Mouse (Mus musculus) mouse embryonic stem cell (cell line): Measurements from ENCODE around the gene Gpa33.

Source experiments
- in situ Hi-C, 2 experiments: fragments of 300-500 bp; cut with MboI; formaldehyde crosslinking; loops; 1 replicate in 1 of 2; 3 replicates in 1 of 2; pipeline ENCODE4 v1.14.3; 2019 to 2020; ENCODE audit warnings: low sequenced_read_pairs in 2 of 2, low pct_unique_long_range_greater_than_20kb in 1 of 2, mixed read lengths in 1 of 2; ENCODE audit not compliant: unreplicated experiment in 1 of 2

The Gpa33 gene

DNA sequence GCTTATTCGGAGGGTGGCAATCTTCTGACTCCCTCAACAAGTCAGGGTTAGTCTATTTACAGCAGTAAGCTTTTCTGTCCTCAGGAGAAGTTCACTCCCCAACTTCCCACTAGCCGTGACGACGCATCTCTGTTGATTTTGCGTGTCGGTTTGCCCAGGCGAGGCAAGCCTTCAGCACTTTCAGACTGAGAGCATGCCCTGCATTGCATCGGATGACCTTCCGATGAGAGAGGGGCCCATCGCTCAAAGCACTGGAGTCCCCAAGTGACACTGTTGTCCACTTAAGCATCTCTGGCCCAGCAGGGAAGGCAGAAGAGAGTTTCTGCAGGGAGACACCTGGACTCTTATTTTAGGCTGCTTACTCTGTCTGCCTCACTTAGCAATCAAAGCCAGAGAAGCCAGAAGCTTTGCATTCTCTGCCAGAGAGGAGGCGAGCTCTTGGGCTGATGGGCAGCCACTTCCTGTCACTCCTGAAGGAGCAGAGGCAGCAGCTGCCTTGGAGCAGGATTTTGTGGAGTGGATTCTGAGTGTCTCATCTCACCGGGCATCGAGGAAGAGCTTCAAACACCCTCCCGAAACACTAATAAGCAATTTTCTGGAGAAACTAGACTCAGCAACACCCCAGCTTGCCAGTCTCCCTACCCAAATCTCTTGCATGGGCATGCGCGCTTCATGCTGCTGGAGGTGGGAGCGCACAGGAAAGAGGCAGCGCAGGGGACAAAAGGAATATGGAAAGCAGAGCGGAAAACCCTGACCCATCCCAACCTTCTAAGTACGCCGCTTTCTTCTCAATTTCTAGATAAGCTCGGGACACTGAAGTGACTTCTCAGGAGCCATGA is 54.6 kb downstream of the Gpa33 start:
- in situ Hi-C loops = no loop called here

DNA sequence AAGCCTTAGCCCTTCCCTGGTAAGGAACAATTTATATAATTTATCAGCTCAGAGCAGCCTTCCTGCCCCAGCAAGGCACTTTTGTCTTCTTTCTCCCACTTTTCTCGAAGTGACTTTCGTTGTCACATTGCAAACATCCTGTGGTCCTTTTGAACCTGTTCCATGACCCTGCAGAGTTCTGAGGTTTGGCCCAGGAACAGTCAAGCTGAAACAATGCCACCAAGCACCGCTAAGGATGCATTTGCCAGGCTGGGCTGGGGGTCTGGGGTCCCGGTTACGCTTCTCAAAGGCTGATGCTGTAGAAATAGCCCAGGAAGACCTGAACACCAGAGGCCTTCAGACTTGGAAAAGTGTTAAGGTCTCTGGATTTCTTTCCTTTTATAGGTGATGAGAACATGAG is 55.3 kb downstream of the Gpa33 start:
- in situ Hi-C loops = no loop called here

DNA sequence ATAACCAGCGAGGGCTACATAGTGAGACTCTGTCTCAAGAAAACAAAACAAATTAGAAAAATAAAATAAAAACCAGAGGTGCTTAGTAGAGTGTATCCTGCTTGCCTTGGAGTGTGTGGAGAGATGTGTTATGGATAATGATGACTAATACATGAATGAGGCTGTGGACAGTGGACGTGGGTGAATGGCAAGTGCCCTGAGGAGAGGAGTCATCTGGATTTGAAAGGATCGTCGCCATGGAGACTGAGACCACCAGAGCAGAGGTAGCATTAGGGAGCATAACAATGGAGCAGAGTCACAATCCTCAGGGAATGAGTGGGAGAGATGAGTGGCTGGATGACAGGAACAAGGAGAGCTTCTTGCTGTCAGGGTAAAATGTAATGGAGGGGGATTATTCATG is 59.8 kb downstream of the Gpa33 start:
- in situ Hi-C loops = no loop called here

DNA sequence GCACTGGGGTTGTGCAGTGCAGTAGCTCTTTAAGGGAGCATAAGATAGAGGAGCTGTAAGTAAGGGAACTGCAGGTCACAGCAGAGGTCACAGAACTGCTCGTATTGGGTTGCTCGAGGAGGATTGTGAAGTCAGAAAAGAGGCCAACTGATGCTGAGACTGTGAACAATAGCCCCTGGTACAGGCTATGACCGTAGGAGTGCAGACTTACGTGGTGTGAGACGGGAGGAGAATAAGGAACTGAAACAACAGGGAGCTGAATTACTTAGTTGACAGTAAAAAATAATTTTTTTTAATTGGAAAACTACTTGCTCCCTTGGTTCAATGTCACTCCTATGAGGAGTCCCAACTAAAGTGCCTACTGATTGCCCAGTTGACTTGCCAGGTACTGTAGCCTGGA is 74.1 kb downstream of the Gpa33 start:
- in situ Hi-C loops = no loop called here

DNA sequence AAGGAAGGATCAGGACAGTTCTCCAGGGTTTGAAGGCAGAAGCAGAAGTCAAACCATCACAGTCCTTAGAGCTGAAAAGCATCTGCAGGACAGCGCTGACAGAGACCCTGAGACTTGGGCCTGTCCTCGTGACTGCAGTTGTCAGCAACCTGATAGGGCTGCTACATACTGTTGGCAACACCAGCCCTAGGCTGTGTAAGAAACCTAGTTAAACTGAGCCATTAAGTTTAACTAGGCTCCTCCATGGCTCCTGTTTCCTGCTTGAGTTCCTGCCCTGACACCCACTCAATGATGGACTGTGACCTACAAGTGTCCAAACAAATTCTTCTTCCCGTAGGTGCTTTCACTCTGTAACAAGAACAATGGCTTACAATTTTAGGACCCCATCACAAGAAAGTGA is 75.1 kb downstream of the Gpa33 start:
- in situ Hi-C loops = no loop called here

DNA sequence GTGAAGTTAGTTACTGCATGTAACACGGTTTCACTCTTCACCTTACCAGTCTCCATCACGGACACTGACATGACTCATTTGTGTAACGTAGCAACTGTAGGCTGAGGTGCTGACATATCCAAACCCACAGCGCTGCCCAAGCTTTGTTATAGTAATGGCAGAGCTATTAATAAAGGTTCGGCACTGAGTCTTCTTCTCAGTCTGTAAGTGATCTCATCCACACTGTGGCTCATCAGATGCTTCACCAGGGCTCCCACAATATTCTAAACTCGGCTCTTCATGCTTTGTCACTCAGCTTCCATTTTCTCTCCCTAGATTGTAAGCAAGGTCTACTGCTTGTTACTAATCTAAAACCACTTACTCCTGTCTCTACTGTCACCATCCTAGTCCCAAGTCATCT is 79.3 kb downstream of the Gpa33 start:
- in situ Hi-C loops = no loop called here

DNA sequence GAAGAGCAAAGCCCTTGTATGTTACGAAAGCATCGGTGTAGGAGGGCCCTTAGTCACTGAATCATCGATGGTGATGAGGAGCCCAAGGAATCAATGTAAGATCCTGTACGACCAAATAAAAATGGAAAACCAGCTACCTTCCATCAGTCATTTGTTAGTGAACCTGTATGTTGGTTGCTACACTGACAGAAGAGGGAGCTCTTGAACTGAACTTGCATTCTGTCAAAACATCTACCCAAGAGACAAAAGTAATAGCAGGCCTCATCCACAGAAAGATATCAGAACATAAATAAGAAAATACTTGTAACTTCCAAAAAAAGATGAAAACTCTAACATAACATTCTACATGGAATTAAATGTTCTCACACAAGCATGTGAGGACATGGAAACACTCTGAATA is 84.1 kb downstream of the Gpa33 start:
- in situ Hi-C loops = no loop called here
